Mouse (Mus musculus): ENCODE measurements around the gene Tspan5. TPM values are rescaled to one million over a fixed set of nuclear protein-coding genes. Genes with fewer than 3 reads are reported as not detected.

Gene Tspan5
- total and polyA plus RNA-seq, 3 experiments = 28.1 to 35.1 TPM; not detected in 1

DNA sequence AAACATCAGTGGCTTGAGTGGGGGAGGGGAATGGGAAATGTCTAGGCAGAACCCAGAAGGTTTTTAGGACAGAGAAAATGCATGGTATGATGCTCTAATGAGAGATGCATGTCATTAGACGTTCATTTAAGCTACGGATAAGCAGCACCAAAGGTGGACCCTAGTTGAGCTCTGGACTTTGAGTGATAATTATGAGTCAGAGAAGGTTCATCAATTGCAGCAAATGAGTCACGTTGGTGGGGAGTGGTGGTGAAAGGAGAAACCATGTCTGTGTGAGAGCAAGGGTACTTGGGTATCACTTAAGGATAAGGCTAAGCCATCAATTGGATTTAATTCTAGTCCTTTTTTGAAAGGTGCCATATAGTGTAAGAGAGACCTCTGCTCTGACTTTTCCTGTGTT lies 1.7 kb upstream of the Tspan5 start:
- Histone ChIP-seq H3K9ac (ENCODE audit: control insufficient read depth, low read depth, low read length, poor library complexity, severe bottlenecking) (no peak overlapping the region), H3K27ac (ENCODE audit: control insufficient read depth, low read depth, low read length) (peak overlapping the region; percentile 10; the same call in 1 of the 2 replicates), H3K4me3 (ENCODE audit: control insufficient read depth in 1 of 2, insufficient read depth in 1 of 2, low read depth in 2 of 2, low read length in 2 of 2) (no peak overlapping the region), H3K4me1 (ENCODE audit: control insufficient read depth in 1 of 2, insufficient read depth in 2 of 2, low read length in 2 of 2) (peaks cover 26 to 42% of the 10 kb centered on the region in 2 experiments), H3K9me3 (replicated peaks; ENCODE audit: insufficient read depth, low read length) (no peaks in the 10 kb centered on the region), H3K79me2 (ENCODE audit: control insufficient read depth, insufficient read depth, low read length, poor library complexity) (peaks cover 24% of the 10 kb centered on the region), H3K36me3 (ENCODE audit: control insufficient read depth in 1 of 2, insufficient read depth in 2 of 2, low read length in 2 of 2) (peaks cover 0 to 34% of the 10 kb centered on the region in 2 experiments; a peak in 2 of 4 replicates), H3K27me3 (ENCODE audit: control insufficient read depth in 1 of 2, insufficient read depth in 2 of 2, low read length in 2 of 2) (no peaks in the 10 kb centered on the region)
- peak; percentile 44 for DNase-seq (ENCODE audit: low read depth, low spot score)
- TF ChIP-seq EP300 (IDR thresholded peaks at IDR 0.05; ENCODE audit: low read depth in 1 of 2, low read length in 2 of 2) (peak in 1 of 2 experiments; percentile 48; a peak in 3 of 4 replicates), MYB (IDR thresholded peaks at IDR 0.05; ENCODE audit: low read depth, low read length) (no peak), TAL1 (IDR thresholded peaks at IDR 0.05; ENCODE audit: low read length) (peak; percentile 41; the same call in 1 of the 2 replicates)

GRCm38 (mm10) chr3:138740843-138741540 lies 1.0 kb upstream of the Tspan5 start:
- H3K79me2 ChIP-seq (ENCODE audit: control insufficient read depth, insufficient read depth, low read length, poor library complexity) = peaks cover 28% of the 10 kb centered on the region
- peaks cover 0 to 41% of the 10 kb centered on the region in 2 experiments; a peak in 2 of 4 replicates for H3K36me3 ChIP-seq (ENCODE audit: control insufficient read depth in 1 of 2, insufficient read depth in 2 of 2, low read length in 2 of 2)
- H3K4me3 ChIP-seq (ENCODE audit: control insufficient read depth in 1 of 2, insufficient read depth in 1 of 2, low read depth in 2 of 2, low read length in 2 of 2) = peak overlapping the region; percentile 59 to 92
- H3K27ac ChIP-seq (ENCODE audit: control insufficient read depth, low read depth, low read length) = peak overlapping the region; percentile 58
- TF ChIP-seq MYC (IDR thresholded peaks at IDR 0.05; ENCODE audit: low read depth, low read length) = peak; percentile 55; the same call in 1 of the 2 replicates
- TF ChIP-seq SIN3A (IDR thresholded peaks at IDR 0.05; ENCODE audit: low read length) = peak; percentile 64
- no peak for TF ChIP-seq ELF1 (IDR thresholded peaks at IDR 0.05; ENCODE audit: low read depth, low read length)
- TF ChIP-seq POLR2A (IDR thresholded peaks at IDR 0.05; ENCODE audit: control insufficient read depth in 1 of 2, insufficient read depth in 1 of 2, low read depth in 1 of 2, low read length in 2 of 2, poor library complexity in 1 of 2) = no peak
- peak; percentile 16 for TF ChIP-seq MXI1 (IDR thresholded peaks at IDR 0.05; ENCODE audit: low read depth, low read length)
- TF ChIP-seq MAFK (IDR thresholded peaks at IDR 0.05; ENCODE audit: borderline replicate concordance, low read depth, low read length) = 0 out of 2 replicates have a peak, but pooled peaks have one; percentile 66
- no peak for TF ChIP-seq ZC3H11A (IDR thresholded peaks at IDR 0.05; ENCODE audit: low read depth, low read length)
- 0 out of 2 replicates have a peak, but pooled peaks have one; percentile 33 for TF ChIP-seq MEF2A (IDR thresholded peaks at IDR 0.05; ENCODE audit: extremely low read depth, insufficient replicate concordance, low read depth, low read length, poor library complexity, severe bottlenecking)
- peak; percentile 84 for TF ChIP-seq ETS1 (IDR thresholded peaks at IDR 0.05; ENCODE audit: low read depth, low read length)
- TF ChIP-seq BHLHE40 (IDR thresholded peaks at IDR 0.05; ENCODE audit: borderline replicate concordance, low read depth, low read length) = peak; percentile 49; the same call in 1 of the 2 replicates
- peak; percentile 83 to 84 for TF ChIP-seq EP300 (IDR thresholded peaks at IDR 0.05; ENCODE audit: low read depth in 1 of 2, low read length in 2 of 2)
- peak; percentile 96 for TF ChIP-seq RCOR1 (IDR thresholded peaks at IDR 0.05; ENCODE audit: low read depth, low read length)
- 0 out of 2 replicates have a peak, but pooled peaks have one; percentile 31 for TF ChIP-seq MAX (IDR thresholded peaks at IDR 0.05; ENCODE audit: low read length)
- no peak for TF ChIP-seq CHD1 (IDR thresholded peaks at IDR 0.05; ENCODE audit: low read depth, low read length)
- TF ChIP-seq GABPA (IDR thresholded peaks at IDR 0.05; ENCODE audit: low read depth, low read length) = peak; percentile 58; the same call in 1 of the 2 replicates
- 0 out of 4 replicates have a peak, but pooled peaks of 1 of the 2 experiments have one; percentile 14 for TF ChIP-seq USF2 (IDR thresholded peaks at IDR 0.05; ENCODE audit: borderline replicate concordance in 1 of 2, insufficient read depth in 1 of 2, low read depth in 1 of 2, low read length in 2 of 2)
- 0 out of 2 replicates have a peak, but pooled peaks have one; percentile 29 for TF ChIP-seq TBP (IDR thresholded peaks at IDR 0.05; ENCODE audit: low read depth, low read length)
- TF ChIP-seq TCF12 (IDR thresholded peaks at IDR 0.05; ENCODE audit: low read depth, low read length) = peak; percentile 80
- TF ChIP-seq GATA1 (IDR thresholded peaks at IDR 0.05; ENCODE audit: low read depth, low read length) = peak; percentile 84
- no peak for TF ChIP-seq MYB (IDR thresholded peaks at IDR 0.05; ENCODE audit: low read depth, low read length)
- peak; percentile 47; the same call in 1 of the 2 replicates for TF ChIP-seq TAL1 (IDR thresholded peaks at IDR 0.05; ENCODE audit: low read length)
- no peak for TF ChIP-seq E2F4 (IDR thresholded peaks at IDR 0.05; ENCODE audit: borderline replicate concordance, low read depth, low read length)
- peaks cover 33 to 49% of the 10 kb centered on the region in 2 experiments for H3K4me1 ChIP-seq (ENCODE audit: control insufficient read depth in 1 of 2, insufficient read depth in 2 of 2, low read length in 2 of 2)
- H3K27me3 ChIP-seq (ENCODE audit: control insufficient read depth in 1 of 2, insufficient read depth in 2 of 2, low read length in 2 of 2) = no peaks in the 10 kb centered on the region
- H3K9me3 ChIP-seq (replicated peaks; ENCODE audit: insufficient read depth, low read length) = no peaks in the 10 kb centered on the region
- peak overlapping the region; percentile 77 for H3K9ac ChIP-seq (ENCODE audit: control insufficient read depth, low read depth, low read length, poor library complexity, severe bottlenecking)
- peak; percentile 81 for DNase-seq (ENCODE audit: low read depth, low spot score)

Measured in MEL (cell line).